Mouse (Mus musculus) ZHBTc4 (cell line): ENCODE results near the gene St8sia6.

Source experiments
- DNase-seq: peaks from one replicate; pipeline ENCODE4 v3.0.0-alpha.2; 2011; ENCODE audit warnings: low read depth, low spot score

St8sia6 gene

GRCm38 (mm10) chr2:13767532-13768411, 26.1 kb downstream of the St8sia6 start:
- peak; percentile 90 for DNase-seq

DNA sequence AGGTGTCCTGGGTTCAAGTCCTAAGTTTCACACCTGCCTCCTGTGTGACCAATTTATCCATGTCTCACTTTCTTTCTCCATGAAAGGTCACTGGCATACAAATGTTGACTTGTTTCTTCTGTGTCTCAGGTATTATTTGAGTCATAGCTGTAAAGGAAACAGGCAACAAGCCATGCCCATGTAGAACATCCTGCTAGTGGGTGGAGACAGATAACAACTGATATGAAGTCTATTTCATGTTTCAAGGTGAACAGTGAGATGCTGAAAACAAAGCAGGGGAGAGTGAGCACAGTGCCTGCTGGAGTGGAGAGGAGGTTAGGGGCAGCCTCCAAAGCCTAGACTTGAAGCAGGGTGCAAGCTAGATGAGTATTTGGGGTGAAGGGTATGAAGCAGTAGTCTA, 33.5 kb downstream of the St8sia6 start:
- DNase-seq, result no peak

DNA sequence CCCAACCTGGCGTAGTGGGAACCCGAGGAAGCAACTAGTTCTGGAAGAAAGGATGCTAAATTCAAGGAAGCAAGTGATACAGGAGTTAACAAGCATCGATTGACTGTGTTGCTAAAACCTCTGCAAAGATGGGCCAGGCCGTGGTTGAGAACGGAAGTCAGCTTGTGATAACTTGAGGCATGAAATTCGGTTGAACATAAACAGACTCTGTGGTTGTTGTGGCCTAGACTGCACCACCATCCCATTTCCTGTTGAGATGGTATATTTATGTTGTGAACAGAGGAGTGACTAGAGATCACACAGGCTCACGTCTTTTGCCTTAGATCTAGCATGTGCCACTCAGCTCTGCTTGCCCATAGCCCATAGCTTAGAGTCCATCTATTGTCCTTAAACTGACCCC, 36.5 kb downstream of the St8sia6 start:
- DNase-seq, result no peak

- DNase-seq, result no peak
Measured at GRCm38 (mm10) chr2:13755733-13756132, 38.1 kb downstream of the St8sia6 start.

DNA sequence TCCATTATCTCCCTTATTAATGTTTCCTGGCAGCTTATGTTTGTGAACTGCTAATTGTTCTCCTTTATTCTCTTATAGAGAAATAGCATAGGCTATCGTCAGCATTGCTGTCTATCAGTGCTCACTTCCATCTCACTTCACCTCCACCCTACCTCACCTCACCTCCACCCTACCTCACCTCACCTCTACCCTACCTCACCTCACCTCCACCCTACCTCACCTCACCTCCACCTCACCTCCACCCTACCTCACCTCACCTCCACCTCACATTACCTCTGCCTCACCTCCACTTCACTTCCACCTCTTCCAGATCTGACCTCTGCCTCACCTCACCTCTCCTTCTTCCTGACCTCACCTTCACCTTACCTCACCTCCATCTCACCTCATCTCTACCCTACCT, 42.2 kb downstream of the St8sia6 start:
- no peak for DNase-seq

DNA sequence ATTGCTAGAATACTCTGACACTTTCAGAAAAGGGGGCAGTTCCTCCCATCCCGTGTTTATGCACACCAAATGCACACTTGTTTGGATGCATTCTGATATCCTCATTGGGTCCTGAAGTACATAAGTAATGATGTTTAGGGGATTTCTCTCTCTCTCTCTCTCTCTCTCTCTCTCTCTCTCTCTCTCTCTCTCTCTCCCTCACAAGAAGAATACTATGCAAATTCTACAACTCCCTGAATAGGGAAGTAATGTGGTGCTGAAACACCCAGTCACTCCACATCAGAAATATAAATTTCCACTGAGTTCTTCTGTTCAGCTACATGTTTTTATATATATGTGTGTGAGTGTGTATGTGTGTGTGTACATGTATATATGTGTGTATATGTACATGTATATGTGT, 43.1 kb downstream of the St8sia6 start:
- DNase-seq, result no peak

- DNase-seq, result no peak
Measured at GRCm38 (mm10) chr2:13750089-13750488, 43.8 kb downstream of the St8sia6 start.

DNA sequence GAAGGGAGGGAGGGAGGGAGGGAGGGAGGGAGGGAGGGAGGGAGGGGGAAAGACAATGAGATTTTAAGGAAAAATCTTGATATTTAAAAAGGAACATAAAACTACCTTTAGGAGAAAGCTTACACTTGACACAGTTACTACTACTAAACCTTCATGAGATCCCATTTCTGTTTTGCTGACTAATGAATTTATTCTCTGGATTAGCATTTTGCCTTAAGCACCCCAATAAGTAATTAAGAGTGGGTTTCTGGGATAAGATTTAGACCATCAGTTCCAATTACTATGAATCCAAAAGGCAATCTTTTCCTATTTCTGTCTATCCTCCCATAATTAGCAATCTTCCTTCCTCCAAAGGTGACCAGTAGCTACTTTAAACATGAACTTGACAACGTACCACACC, 44.7 kb downstream of the St8sia6 start:
- DNase-seq, result no peak

- no peak for DNase-seq
Measured at GRCm38 (mm10) chr2:13747576-13747975, 46.3 kb downstream of the St8sia6 start.

DNA sequence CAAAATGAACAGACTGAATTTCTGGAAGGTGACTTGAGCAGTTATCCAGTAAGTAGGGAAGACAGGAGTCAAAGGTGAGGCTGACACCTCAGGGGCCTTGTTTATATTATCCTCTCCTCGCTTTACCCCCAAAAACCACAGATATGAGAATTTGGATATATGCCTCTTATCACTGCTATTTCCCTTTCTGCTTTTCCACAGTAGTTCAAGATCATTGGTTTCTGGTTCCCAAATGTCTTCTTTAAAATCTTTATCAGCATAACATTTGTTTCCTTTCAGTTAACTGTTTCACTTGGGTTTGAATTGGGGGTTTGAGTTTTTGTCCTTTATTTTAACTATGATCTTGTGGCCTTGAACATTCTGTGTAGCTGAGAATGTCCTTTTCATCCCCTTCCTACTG, 47.8 kb downstream of the St8sia6 start:
- no peak for DNase-seq

GRCm38 (mm10) chr2:13738704-13739103, 55.2 kb downstream of the St8sia6 start:
- DNase-seq, result peak; percentile 25

DNA sequence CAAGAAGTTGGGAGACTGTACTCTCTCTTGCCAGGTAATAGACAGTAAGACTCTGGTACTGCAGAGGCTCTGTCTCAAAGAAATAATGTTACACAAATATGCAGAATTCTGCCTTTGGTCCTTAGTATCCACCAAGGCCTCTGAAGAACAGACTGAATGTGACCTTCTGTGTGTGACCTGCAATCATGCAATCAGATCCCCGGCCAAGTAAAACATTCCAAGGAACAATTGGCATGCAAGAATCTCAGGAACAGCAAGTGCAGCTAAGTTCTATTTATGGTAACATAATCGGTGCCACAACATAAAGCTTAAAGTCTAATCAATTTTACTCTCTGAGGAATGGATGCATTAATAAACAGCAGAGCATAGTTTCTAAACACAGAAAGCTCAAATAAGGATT, 66.0 kb downstream of the St8sia6 start:
- no peak for DNase-seq

DNA sequence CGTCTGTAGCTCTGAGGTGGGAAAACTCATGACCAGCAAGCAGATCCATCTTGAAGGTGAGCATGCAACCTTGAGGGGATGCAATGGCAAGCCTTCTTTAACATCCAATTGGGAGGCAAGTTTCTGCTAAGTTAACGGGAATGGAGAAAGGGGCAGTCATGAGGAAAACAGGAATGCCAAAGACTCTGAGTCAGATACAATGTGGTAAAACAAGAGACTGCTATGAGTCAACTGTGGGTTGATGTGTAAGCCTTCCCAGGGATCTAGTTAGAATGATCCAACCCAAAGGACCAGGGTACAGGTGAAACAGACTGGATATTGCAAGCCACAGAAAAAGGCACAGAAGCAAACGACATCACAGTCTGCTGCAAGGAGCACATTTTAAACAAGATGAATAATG, 68.3 kb downstream of the St8sia6 start:
- DNase-seq, result no peak

GRCm38 (mm10) chr2:13722241-13722640, 71.6 kb downstream of the St8sia6 start:
- DNase-seq, result no peak

- DNase-seq, result no peak
Measured at GRCm38 (mm10) chr2:13718628-13719185, 75.2 kb downstream of the St8sia6 start.

GRCm38 (mm10) chr2:13708785-13709184, 85.1 kb downstream of the St8sia6 start:
- no peak for DNase-seq

- peak; percentile 92 for DNase-seq
Measured at GRCm38 (mm10) chr2:13697514-13697913, 96.3 kb downstream of the St8sia6 start.

- DNase-seq, result no peak
Measured at GRCm38 (mm10) chr2:13694417-13694816, 99.4 kb downstream of the St8sia6 start.

GRCm38 (mm10) chr2:13684380-13684779, 109.5 kb downstream of the St8sia6 start:
- no peak for DNase-seq

GRCm38 (mm10) chr2:13683205-13683570, 110.7 kb downstream of the St8sia6 start:
- DNase-seq, result no peak

DNA sequence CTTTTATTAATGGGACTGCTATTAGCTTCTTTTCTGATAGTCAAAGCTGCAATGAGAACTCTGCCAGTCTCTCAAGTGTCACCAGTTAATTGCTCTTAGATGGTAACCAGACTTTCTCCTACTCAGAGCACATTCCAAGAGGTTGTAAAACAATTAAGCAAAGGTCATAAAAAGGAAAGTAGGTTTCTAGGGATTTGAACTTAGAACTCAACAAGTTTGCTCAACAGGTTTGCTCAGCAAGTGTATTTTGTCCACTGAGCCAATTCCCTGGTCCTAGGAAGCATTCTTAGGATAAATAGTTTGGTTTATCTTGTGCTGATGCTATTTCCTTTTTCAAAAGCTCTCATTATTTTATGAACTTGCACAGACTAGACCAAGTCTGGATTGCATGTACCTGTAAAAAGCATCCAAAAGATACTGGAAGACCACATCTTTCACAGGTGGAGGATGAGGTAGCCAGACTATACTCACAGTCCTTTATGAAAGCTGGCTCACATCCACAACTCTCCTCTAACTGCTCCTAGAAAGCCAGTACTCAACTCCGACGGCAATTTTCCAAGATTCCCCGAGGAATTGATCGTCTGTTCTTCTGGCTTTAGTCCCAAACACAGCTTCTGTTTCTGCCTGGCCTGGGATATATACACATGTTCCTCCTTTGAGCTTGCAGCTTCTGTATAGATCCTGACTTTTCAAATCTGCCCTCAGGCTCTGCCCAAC, 111.2 kb downstream of the St8sia6 start:
- no peak for DNase-seq

- DNase-seq, result peak; percentile 58
Measured at GRCm38 (mm10) chr2:13672946-13673345, 120.9 kb downstream of the St8sia6 start.

GRCm38 (mm10) chr2:13672426-13672825, 121.4 kb downstream of the St8sia6 start:
- DNase-seq, result peak; percentile 26
